Comparison of ENCODE assay signal across 30 mouse cellular contexts in the genomic region with DNA sequence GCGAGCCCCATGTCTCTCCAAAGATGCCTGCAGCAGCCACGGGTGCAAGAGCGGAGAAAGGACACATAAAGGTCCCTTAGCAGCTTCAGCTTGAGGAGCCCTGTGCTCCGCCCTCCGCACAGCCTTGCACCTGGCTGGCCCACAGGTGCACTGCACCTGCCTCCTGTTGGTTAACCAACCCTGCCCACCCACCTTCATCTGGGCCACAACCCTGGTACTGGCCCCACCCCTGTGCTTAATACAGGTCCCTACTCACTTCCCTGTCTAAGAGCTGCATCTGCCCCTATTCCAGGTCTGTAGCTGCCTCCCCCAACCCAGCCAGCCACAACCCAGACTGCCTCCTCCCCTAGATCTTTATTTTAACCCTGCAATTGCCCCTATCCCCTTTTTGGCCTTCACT. TPM values are rescaled to one million over a fixed set of nuclear protein-coding genes. Genes with fewer than 3 reads are reported as not detected.
DNase-seq lines count a peak whose midpoint lies in the region; ATAC-seq and TF ChIP-seq lines count a peak whose summit lies in the region.
"Had no signal": no experiment of that assay in that cellular context is flagged by ENCODE, and none has a peak within 500 bp of the region (broad histone marks: within the 10 kb centered on the region; RNA-seq: fewer than 3 reads in every experiment).

No protein-coding gene starts in this region.

- no peak overlapping the region for H3K4me3 ChIP-seq in heart, embryonic 14.5 days (ENCODE audit: control insufficient read depth in 1 of 2, insufficient read depth in 1 of 2, low read depth in 1 of 2, low read length in 2 of 2)
- H3K4me3 ChIP-seq in heart, embryonic 11.5 days (ENCODE audit: low read depth, low read length), result no peak overlapping the region
- H3K4me3 ChIP-seq in stomach, embryonic 15.5 days (replicated peaks), result no peak overlapping the region
- H3K4me3 ChIP-seq in stomach, postnatal 0 days (ENCODE audit: low read depth, low read length), result no peak overlapping the region
- no peak overlapping the region for H3K4me3 ChIP-seq in intestine, embryonic 15.5 days (replicated peaks)
- no peak overlapping the region for H3K4me3 ChIP-seq in forebrain, postnatal 0 days (ENCODE audit: low read depth, low read length)
- H3K4me3 ChIP-seq: embryonic facial prominence, embryonic 13.5 days; heart, adult 2 months; heart, embryonic 10.5 days; heart, embryonic 15.5 days had no signal

- no peak for DNase-seq in stomach, postnatal 0 days (ENCODE audit: low spot score)
- no peak for DNase-seq in forebrain, postnatal 0 days
- DNase-seq in layer of hippocampus, postnatal 25 days (ENCODE audit: extremely low spot score in 1 of 2, low spot score in 1 of 2), result no peak
- DNase-seq in urinary bladder, postnatal 10 days (ENCODE audit: low spot score), result no peak
- DNase-seq: adrenal gland, postnatal 14 days; B cell, adult 2 months; cerebellum, adult 11 months; cerebellum, adult 9-11 months; cerebellum, postnatal 25 days; gastrocnemius, postnatal 36 days; heart, adult 2 months; heart, postnatal 10 days; heart, postnatal 4 days had no signal

- no peak for TF ChIP-seq EP300 in stomach, postnatal 0 days (optimal IDR thresholded peaks at IDR 0.05)

- no peaks in the 10 kb centered on the region for H3K36me3 ChIP-seq in heart, embryonic 14.5 days (ENCODE audit: control insufficient read depth, insufficient read depth, low read length)
- H3K36me3 ChIP-seq in heart, embryonic 11.5 days (ENCODE audit: control insufficient read depth, insufficient read depth, low read length), result no peaks in the 10 kb centered on the region
- no peaks in the 10 kb centered on the region for H3K36me3 ChIP-seq in stomach, embryonic 15.5 days
- H3K36me3 ChIP-seq in stomach, postnatal 0 days (ENCODE audit: control insufficient read depth, insufficient read depth, low read length), result no peaks in the 10 kb centered on the region
- no peaks in the 10 kb centered on the region for H3K36me3 ChIP-seq in intestine, embryonic 15.5 days
- no peaks in the 10 kb centered on the region for H3K36me3 ChIP-seq in forebrain, postnatal 0 days (ENCODE audit: insufficient read depth)
- H3K36me3 ChIP-seq: embryonic facial prominence, embryonic 13.5 days; G1E; heart, embryonic 10.5 days; heart, embryonic 15.5 days had no signal

- no peak overlapping the region for H3K4me2 ChIP-seq in heart, embryonic 14.5 days (ENCODE audit: low read length)
- no peak overlapping the region for H3K4me2 ChIP-seq in heart, embryonic 11.5 days
- no peak overlapping the region for H3K4me2 ChIP-seq in stomach, embryonic 15.5 days
- H3K4me2 ChIP-seq in stomach, postnatal 0 days (replicated peaks; ENCODE audit: low read depth), result no peak overlapping the region
- H3K4me2 ChIP-seq in intestine, embryonic 15.5 days (replicated peaks), result no peak overlapping the region
- H3K4me2 ChIP-seq in forebrain, postnatal 0 days (ENCODE audit: low read depth), result no peak overlapping the region
- H3K4me2 ChIP-seq: embryonic facial prominence, embryonic 13.5 days; heart, embryonic 15.5 days; hindbrain, embryonic 14.5 days had no signal

- no peaks in the 10 kb centered on the region for H3K9me3 ChIP-seq in heart, embryonic 14.5 days (ENCODE audit: control insufficient read depth, low read length)
- H3K9me3 ChIP-seq in heart, embryonic 11.5 days (replicated peaks; ENCODE audit: control insufficient read depth, low read length), result no peaks in the 10 kb centered on the region
- H3K9me3 ChIP-seq in stomach, embryonic 15.5 days, result no peaks in the 10 kb centered on the region
- no peaks in the 10 kb centered on the region for H3K9me3 ChIP-seq in stomach, postnatal 0 days (ENCODE audit: control insufficient read depth, low read length)
- H3K9me3 ChIP-seq in intestine, embryonic 15.5 days, result no peaks in the 10 kb centered on the region
- no peaks in the 10 kb centered on the region for H3K9me3 ChIP-seq in forebrain, postnatal 0 days (ENCODE audit: low read length)
- H3K9me3 ChIP-seq: embryonic facial prominence, embryonic 13.5 days; G1E; heart, embryonic 10.5 days; heart, embryonic 15.5 days had no signal

- 77% methylated on average over 5 of the region's 5 CpGs for WGBS in heart, embryonic 14.5 days
- WGBS in heart, embryonic 11.5 days (ENCODE audit: insufficient replicate concordance), result 76% methylated on average over 5 of the region's 5 CpGs
- 79% methylated on average over 5 of the region's 5 CpGs for WGBS in stomach, embryonic 15.5 days
- 78% methylated on average over 5 of the region's 5 CpGs for WGBS in stomach, postnatal 0 days
- 73% methylated on average over 5 of the region's 5 CpGs for WGBS in intestine, embryonic 15.5 days
- WGBS in forebrain, postnatal 0 days, result 85% methylated on average over 5 of the region's 5 CpGs

- H3K27ac ChIP-seq in heart, embryonic 14.5 days (replicated peaks in 1 of 2; ENCODE audit: control insufficient read depth in 1 of 2, insufficient read depth in 1 of 2, low read depth in 2 of 2, low read length in 2 of 2), result no peak overlapping the region
- no peak overlapping the region for H3K27ac ChIP-seq in heart, embryonic 11.5 days (ENCODE audit: low read depth, low read length)
- no peak overlapping the region for H3K27ac ChIP-seq in stomach, embryonic 15.5 days
- no peak overlapping the region for H3K27ac ChIP-seq in stomach, postnatal 0 days (replicated peaks)
- no peak overlapping the region for H3K27ac ChIP-seq in intestine, embryonic 15.5 days
- H3K27ac ChIP-seq in forebrain, postnatal 0 days (ENCODE audit: low read depth, low read length), result no peak overlapping the region
- H3K27ac ChIP-seq: embryonic facial prominence, embryonic 13.5 days; heart, adult 2 months; heart, embryonic 10.5 days; heart, embryonic 15.5 days; hindbrain, embryonic 14.5 days; hindbrain, postnatal 0 days had no signal

- no peaks in the 10 kb centered on the region for H3K4me1 ChIP-seq in heart, embryonic 14.5 days (ENCODE audit: control insufficient read depth in 2 of 2, insufficient read depth in 2 of 2, low read length in 2 of 2)
- no peaks in the 10 kb centered on the region for H3K4me1 ChIP-seq in heart, embryonic 11.5 days (ENCODE audit: control insufficient read depth, insufficient read depth, low read length)
- H3K4me1 ChIP-seq in stomach, embryonic 15.5 days, result no peaks in the 10 kb centered on the region
- no peaks in the 10 kb centered on the region for H3K4me1 ChIP-seq in stomach, postnatal 0 days (replicated peaks; ENCODE audit: control insufficient read depth, insufficient read depth)
- H3K4me1 ChIP-seq in intestine, embryonic 15.5 days (replicated peaks), result no peaks in the 10 kb centered on the region
- H3K4me1 ChIP-seq in forebrain, postnatal 0 days (ENCODE audit: insufficient read depth), result no peaks in the 10 kb centered on the region
- H3K4me1 ChIP-seq: embryonic facial prominence, embryonic 13.5 days; heart, embryonic 10.5 days; heart, embryonic 15.5 days had no signal

- no peaks in the 10 kb centered on the region for H3K27me3 ChIP-seq in heart, embryonic 14.5 days (ENCODE audit: control insufficient read depth, insufficient read depth, low read length)
- peaks cover 4% of the 10 kb centered on the region; the same call in 1 of the 2 replicates for H3K27me3 ChIP-seq in heart, embryonic 11.5 days (ENCODE audit: control insufficient read depth, insufficient read depth, low read length)
- H3K27me3 ChIP-seq in stomach, embryonic 15.5 days (replicated peaks), result no peaks in the 10 kb centered on the region
- H3K27me3 ChIP-seq in stomach, postnatal 0 days (ENCODE audit: control insufficient read depth, insufficient read depth, low read length), result no peaks in the 10 kb centered on the region
- no peaks in the 10 kb centered on the region for H3K27me3 ChIP-seq in intestine, embryonic 15.5 days (replicated peaks)
- H3K27me3 ChIP-seq in forebrain, postnatal 0 days (ENCODE audit: insufficient read depth, low read length), result no peaks in the 10 kb centered on the region
- H3K27me3 ChIP-seq: CH12.LX; embryonic facial prominence, embryonic 13.5 days had no signal

- no peak for TF ChIP-seq CTCF in stomach, postnatal 0 days (IDR thresholded peaks at IDR 0.05; ENCODE audit: low read depth)
- TF ChIP-seq CTCF in forebrain, postnatal 0 days (IDR thresholded peaks at IDR 0.05; ENCODE audit: low read depth), result no peak

- H3K9ac ChIP-seq in heart, embryonic 14.5 days (ENCODE audit: low read length), result no peak overlapping the region
- H3K9ac ChIP-seq in heart, embryonic 11.5 days (ENCODE audit: low read depth, low read length), result no peak overlapping the region
- H3K9ac ChIP-seq in stomach, embryonic 15.5 days, result no peak overlapping the region
- no peak overlapping the region for H3K9ac ChIP-seq in stomach, postnatal 0 days (ENCODE audit: low read length)
- no peak overlapping the region for H3K9ac ChIP-seq in intestine, embryonic 15.5 days
- no peak overlapping the region for H3K9ac ChIP-seq in forebrain, postnatal 0 days
- H3K9ac ChIP-seq: embryonic facial prominence, embryonic 13.5 days; heart, embryonic 15.5 days; hindbrain, embryonic 14.5 days had no signal

- 0 out of 2 replicates have a peak, but pooled peaks have one; percentile 21 for ATAC-seq in heart, embryonic 14.5 days (ENCODE audit: insufficient number of reproducible peaks, insufficient read depth, low FRiP score, low read depth)
- no peak for ATAC-seq in heart, embryonic 11.5 days (replicated peaks; ENCODE audit: insufficient number of reproducible peaks, low FRiP score, low TSS enrichment)
- peak; percentile 47; the same call in 1 of the 2 replicates for ATAC-seq in stomach, embryonic 15.5 days (ENCODE audit: insufficient read depth, low FRiP score, low read depth)
- no peak for ATAC-seq in stomach, postnatal 0 days (ENCODE audit: low FRiP score, low TSS enrichment)
- 0 out of 2 replicates have a peak, but pooled peaks have one; percentile 28 for ATAC-seq in intestine, embryonic 15.5 days
- no peak for ATAC-seq in forebrain, postnatal 0 days
- ATAC-seq: forebrain, embryonic 14.5 days; hindbrain, postnatal 0 days; Patski had no signal

RNA-seq across cellular contexts. Expression of gene Cnpy1, which starts 16.5 kb away (rescaled TPM):
- polyA plus RNA-seq in heart, embryonic 14.5 days (2014; fragmentation: Nextera tagmentation; extraction: Ambion mirVana), result not detected in 2 replicates
- not detected in 2 replicates for polyA plus RNA-seq in heart, embryonic 11.5 days (2014; fragmentation: Nextera tagmentation; extraction: Ambion mirVana)
- 0.21 and 0.39 TPM in 2 replicates for polyA plus RNA-seq in stomach, embryonic 15.5 days (2015; fragmentation: Nextera tagmentation; extraction: Ambion mirVana)
- 0.08 and 0.21 TPM in 2 replicates for polyA plus RNA-seq in stomach, postnatal 0 days (2015; fragmentation: Nextera tagmentation; extraction: Ambion mirVana)
- 0.48 and 0.54 TPM in 2 replicates for polyA plus RNA-seq in intestine, embryonic 15.5 days (2015; fragmentation: Nextera tagmentation; extraction: Ambion mirVana)
- total RNA-seq in forebrain, postnatal 0 days (2014; rRNA removed), result 0.38 and 1.6 TPM in 2 replicates
- polyA plus RNA-seq in forebrain, postnatal 0 days (2015; fragmentation: Nextera tagmentation; extraction: Ambion mirVana), result 0.40 and 0.44 TPM in 2 replicates
- under 1 TPM; 0.19 to 0.81 TPM for total RNA-seq in layer of hippocampus, postnatal 25 days (2021)
- total RNA-seq: adrenal gland, adult 18-20 months; common myeloid progenitor, adult 5-6 weeks; gastrocnemius, adult 8-10 months; gastrocnemius, postnatal 36 days; granulocyte monocyte progenitor cell, adult 5-6 weeks; heart, adult 2 months; heart, postnatal 10 days; heart, postnatal 4 days had no signal
- polyA plus RNA-seq: G1E; heart, adult 2 months; heart, embryonic 15.5 days; Patski had no signal

RNA-seq across cellular contexts. Expression of gene Rbm33, which starts 54.9 kb away (rescaled TPM):
- polyA plus RNA-seq in heart, embryonic 14.5 days (2014; fragmentation: Nextera tagmentation; extraction: Ambion mirVana), result 14.2 and 14.4 TPM in 2 replicates
- polyA plus RNA-seq in heart, embryonic 11.5 days (2014; fragmentation: Nextera tagmentation; extraction: Ambion mirVana), result 12.3 and 16.1 TPM in 2 replicates
- 11.6 and 12.1 TPM in 2 replicates for polyA plus RNA-seq in stomach, embryonic 15.5 days (2015; fragmentation: Nextera tagmentation; extraction: Ambion mirVana)
- polyA plus RNA-seq in stomach, postnatal 0 days (2015; fragmentation: Nextera tagmentation; extraction: Ambion mirVana), result 4.6 and 4.7 TPM in 2 replicates
- 9.9 and 10.0 TPM in 2 replicates for polyA plus RNA-seq in intestine, embryonic 15.5 days (2015; fragmentation: Nextera tagmentation; extraction: Ambion mirVana)
- total RNA-seq in forebrain, postnatal 0 days (2014; rRNA removed), result 25.9 and 41.7 TPM in 2 replicates
- polyA plus RNA-seq in forebrain, postnatal 0 days (2015; fragmentation: Nextera tagmentation; extraction: Ambion mirVana), result 11.4 and 12.5 TPM in 2 replicates
- total RNA-seq in layer of hippocampus, postnatal 25 days (2021), result 10 to 100 TPM; 57.8 to 74.8 TPM

Comparison
In these comparisons a context has a peak if more than half of its experiments do, and no peak if none do; other contexts are left out.
1. ATAC-seq: peak in heart, embryonic 14.5 days (single experiment), stomach, embryonic 15.5 days (single experiment) and intestine, embryonic 15.5 days (single experiment); none in heart, embryonic 11.5 days (single experiment), stomach, postnatal 0 days (single experiment) and forebrain, postnatal 0 days (single experiment).